Mouse (Mus musculus) thymus, postnatal 25 days (tissue): ENCODE results near the gene Mta3.
A peak's percentile ranks its signal among the peaks of the same experiment; 100 is the strongest.
"Not testable (repeated sequence)": the region's sequence is repeated elsewhere in the genome, so short reads cannot be mapped to it uniquely, and the experiment has no call there.

ENCODE experiments used
- DNase-seq: peaks from one replicate; pipeline ENCODE4 v3.0.0; 2022

The Mta3 gene

DNA sequence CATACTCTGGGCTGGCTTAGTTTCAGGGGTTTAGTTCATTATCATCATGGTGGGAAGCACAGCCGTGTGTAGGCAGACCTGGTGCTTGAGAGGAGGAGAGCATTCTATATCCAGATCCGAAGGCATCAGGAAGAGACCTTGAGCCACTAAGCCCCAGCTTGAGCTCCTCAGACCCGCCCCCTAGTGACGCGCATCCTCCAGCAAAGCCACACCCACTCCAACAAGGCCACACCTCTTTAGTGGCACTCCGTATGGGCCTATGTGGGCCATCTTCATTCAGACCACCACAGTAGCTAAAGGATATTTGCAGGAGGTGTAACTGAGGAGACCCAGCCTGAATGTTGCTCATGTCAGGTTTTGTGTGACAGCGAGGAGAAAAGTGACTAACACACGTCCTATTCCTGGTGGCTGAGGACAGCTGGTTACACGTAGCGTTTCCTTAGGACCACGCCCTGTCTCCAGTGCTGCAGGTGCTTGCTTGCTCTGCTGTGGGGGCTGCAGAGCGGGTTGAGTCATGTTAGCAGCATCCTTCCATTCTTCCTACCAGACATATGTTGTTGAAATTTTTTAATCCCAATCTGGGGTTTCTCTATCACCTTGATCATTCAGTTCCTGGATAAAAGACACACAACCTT lies 148.4 kb downstream of the Mta3 start:
- DNase-seq: peak; percentile 33

DNA sequence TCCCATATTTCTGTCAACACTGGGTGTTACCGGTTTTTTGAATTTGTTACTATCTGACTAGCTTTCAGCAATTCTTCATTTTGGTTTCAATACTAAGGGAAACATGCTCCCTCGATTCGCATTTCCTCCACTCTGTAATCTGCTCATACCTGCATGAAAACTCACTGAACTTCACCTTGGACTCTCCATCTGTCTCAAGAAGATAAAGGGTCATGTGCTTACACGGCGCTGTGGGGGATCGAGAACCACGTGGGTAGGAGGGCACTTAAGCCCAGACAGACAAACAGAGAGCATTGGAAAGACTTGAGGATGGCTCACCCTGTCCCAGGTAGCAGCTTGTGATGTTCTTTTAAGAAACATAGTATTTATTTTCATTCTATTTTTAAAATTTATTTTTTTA lies 152.4 kb downstream of the Mta3 start:
- no peak for DNase-seq

DNA sequence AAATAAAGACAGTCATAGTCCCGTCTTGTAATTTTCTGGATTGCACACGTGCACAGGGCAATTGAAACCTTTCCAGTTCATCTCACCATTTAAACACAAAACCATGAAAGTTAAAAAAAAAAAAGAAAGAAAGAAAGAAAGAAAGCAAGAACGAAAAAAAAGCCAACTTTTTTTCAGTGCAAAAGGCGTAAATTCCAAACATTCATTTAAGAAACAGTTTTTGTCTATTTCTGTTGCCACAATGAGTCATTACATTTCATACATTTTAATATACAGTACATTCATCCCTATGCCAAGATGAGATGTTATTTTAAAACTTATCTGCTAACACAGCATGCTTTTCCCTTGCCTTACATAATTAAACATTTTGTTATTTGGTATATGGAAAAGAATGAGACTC lies 153.7 kb downstream of the Mta3 start:
- no peak for DNase-seq

DNA sequence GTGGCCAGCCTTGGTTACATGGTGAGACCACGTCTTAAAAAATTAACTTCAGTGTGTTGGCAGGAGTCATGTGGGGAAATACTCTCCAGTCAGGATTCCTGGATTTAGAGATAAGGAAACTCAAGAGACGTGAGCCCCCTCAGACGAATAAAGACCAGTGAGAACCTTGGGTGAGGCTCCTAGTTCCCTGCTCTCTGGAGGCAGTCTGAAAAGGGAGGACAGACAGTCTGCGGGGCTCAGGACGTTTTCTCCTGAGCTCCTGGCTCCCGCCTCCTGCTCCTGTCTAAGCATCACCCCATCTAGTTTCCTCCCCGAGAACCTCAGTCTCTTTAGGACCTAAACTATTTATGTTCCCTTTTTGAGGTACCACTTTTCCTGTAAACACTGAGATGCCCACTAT lies 154.3 kb downstream of the Mta3 start:
- no peak for DNase-seq

DNA sequence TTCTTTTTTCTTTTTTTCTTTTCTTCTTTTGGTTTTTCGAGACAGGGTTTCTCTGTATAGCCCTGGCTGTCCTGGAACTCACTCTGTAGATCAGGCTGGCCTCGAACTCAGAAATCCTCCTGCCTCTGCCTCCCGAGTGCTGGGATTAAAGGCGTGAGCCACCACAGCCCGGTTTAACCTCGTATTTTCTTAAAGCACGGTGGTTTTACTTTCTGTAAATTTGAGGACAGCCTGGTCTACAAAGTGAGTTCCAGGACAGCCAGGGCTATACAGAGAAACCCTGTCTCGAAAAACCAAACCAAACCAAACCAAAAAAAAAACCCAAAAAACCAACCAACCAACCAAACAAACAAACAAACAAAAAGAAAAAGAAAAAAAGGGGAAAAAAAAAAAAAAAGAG lies 155.0 kb downstream of the Mta3 start:
- not testable (repeated sequence) for DNase-seq

DNA sequence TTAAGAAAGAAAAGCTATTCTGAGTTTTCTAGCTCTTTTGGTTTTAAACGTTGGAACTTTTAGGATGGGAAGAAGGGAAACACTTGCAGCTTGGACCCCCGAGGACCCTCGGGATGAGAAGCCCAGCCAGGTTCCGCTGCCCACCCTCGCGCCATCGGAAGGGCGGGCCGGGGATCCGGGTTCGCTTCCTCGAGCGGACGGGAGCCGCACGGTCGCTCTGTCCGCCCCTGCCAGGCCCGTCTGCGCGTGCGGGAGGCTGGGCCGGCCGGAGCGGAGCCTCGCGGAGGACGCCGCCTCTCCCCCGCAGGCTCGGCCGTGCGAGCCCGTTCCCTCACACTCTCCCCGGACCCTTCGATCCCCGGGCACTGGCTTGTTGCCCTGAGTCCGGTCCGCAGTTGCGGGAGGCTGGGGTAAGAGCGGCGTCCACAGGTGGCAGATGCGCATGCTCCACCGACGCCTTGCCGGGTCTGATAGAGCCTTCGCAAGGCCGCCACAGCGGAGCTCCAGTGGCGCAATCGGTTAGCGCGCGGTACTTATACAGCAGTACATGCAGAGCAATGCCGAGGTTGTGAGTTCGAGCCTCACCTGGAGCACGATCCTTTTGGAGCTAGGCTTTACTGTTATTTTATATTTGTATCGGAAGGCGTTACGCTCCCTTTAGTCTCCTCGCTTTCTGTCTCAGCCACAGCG lies 155.6 kb downstream of the Mta3 start:
- DNase-seq: peak; percentile 98

DNA sequence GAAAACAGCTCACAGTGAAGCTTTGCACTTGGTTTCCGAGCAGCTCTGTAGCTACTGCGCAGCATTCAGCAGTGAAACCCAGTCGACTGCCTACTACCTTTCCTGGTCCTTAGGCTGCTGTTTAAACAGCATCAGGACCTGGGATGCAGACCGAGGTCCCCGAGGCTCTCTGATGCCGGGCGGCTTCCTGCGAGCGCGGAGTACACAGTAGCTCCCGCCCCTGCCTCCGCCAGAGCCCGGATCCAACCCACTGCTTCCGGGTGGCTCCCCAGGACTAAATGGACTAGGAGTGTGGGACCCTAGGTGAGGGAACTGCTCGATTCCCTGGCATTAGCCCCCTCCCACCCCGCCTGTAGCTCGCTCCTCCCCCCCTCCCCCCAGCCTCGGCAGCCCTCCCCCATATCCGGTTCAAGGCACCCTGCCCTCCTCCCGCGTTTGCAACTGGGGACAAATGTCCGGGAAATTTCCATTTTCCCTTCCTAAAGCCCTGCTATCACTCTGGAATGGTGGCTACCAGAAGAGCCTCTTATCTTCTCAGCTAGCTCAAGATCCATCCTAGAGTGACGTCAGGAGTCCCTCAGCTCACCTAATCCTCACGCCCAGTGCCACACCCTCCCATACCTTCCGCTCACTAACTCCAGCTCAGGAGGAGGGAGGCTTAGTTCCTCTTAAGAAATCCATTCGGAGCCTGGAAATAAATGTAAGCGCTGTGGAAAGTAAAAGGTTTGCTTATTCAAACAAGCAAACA lies 156.3 kb downstream of the Mta3 start:
- DNase-seq: peak; percentile 74

DNA sequence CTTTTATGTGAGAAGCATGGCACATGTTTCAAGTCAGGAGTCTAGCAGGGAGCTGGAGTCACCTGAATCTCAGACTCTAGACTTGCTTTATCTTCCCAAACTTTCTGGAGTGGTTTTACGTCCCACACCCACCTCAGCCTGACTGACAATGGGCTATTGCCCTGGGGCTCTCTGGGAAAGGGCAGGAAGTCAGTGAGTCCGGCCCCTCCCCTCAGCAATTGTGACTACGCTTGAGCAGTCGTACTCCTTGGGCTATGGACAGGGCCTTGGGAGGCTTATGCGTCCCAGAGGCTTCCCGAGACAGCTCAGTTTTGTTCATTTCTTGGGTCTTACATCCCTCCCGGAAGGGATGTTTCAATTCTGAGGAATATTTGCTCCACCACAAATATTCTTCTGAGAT lies 159.4 kb downstream of the Mta3 start:
- no peak for DNase-seq

DNA sequence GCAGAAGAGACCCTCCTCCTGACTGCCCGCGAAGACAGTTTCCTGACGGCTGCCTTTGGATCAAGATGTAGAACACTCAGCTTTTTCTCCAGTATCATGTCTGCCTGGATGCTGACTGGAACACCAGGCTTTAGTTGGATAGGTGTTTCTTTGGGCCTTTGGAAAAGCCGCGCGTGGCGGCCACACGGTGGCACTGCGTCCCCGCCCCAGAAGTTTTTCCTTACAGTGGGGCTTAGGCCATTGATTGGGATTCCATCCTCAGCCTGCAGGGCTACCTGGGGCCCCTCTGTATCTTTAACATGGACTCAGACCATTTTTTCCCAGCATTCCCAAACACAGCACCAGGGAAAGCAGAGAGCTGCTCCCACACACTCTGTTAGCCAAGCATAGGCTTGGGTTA lies 160.6 kb downstream of the Mta3 start:
- DNase-seq: no peak

DNA sequence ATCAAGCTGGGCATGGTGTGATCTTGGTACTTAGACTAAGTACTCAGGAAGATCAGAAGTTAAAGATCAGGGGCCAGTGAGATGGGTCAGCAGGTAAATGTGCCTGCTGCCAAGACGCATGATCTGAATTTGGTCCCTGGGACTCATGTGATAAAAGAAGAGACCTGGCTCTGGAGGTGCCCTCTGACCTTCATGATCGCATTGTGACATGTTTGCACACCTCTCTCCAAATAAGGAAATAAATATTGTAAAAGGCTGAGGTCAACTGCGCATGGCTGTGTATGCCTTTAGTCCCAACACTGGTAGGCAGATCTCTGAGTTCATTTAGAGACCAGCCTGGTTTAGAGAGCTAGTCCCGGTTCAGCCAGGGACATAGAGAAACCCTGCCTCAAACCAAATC lies 164.4 kb downstream of the Mta3 start:
- DNase-seq: no peak
